Mouse (Mus musculus): ENCODE measurements around the gene Nrip1.

Gene Nrip1

DNA sequence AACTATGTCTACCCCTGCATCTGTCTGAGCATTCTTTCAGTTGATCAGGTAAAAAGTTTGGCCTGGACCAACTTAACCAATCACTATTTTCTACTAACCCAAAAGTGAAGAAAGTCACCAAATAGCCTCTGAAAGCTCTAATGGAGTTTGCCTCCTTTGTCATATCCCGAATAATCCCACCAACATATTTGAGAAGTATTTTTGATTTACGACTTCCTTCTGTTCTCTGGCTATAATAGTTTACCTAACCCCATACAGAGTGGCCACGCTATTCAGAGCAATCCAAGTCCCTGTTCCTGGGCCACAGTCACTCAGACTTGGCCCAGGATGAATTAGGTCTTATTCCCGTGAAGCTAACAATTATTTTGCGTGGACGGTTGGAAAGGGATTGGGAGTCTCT is 108.3 kb downstream of the Nrip1 start:
- DNase-seq, result no peak

DNA sequence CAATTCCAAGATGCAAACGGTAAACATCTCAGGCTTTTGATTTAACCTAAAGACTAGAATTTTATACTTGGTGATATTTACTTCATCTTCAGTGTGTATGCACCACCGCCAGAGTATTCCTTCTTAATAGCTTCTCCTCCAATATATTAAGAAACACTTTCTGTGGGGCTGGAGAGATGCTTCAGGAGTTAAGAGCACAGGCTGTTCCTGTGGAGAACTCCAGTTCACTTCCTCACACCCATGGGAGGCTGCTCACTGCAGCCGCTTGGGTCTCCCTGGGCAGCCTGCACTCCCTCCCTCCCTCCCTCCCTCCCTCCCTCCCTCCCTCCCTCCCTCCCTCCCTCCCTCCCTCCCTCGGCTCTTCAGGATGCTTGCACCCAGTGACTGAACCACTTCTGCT is 110.2 kb downstream of the Nrip1 start:
- no peak for DNase-seq

DNA sequence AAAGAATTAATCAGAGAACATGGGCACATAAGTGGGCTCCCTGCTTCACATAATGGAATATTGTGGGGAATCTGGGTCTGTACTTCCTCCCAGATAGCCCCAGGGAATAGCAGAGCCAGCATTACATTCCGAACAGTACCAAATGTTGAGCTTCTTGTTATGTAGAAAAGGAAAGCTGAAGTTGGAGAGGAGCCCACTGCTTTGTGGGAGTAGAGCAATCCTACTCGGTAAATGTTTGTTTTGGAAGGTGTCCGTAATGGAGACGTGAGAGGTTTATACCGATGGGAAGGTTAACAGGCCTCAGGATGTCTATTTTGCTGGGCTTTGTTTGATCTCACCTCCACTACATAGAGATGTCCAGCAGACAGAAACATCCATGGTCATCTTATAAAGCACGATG is 113.3 kb downstream of the Nrip1 start:
- DNase-seq, result no peak

DNA sequence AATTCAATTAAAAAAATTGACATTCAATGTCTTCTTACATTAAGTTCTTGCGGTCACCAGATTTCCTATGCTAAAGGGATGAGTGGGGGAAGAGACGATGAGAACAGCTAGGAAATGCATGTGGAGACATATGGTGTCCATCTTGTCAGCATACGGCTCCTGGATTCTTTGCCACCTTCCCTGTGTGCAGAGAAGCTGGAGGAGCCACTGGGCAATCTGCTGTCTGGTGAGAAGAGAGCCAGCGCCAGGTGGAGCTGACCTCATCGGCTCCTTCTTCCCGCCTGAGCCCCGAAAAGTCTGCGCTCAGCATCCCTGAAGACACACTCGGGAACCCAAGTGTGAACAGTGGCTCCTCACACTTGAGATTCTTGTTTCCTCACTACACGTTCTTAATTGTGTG is 121.8 kb downstream of the Nrip1 start:
- no peak for DNase-seq

DNA sequence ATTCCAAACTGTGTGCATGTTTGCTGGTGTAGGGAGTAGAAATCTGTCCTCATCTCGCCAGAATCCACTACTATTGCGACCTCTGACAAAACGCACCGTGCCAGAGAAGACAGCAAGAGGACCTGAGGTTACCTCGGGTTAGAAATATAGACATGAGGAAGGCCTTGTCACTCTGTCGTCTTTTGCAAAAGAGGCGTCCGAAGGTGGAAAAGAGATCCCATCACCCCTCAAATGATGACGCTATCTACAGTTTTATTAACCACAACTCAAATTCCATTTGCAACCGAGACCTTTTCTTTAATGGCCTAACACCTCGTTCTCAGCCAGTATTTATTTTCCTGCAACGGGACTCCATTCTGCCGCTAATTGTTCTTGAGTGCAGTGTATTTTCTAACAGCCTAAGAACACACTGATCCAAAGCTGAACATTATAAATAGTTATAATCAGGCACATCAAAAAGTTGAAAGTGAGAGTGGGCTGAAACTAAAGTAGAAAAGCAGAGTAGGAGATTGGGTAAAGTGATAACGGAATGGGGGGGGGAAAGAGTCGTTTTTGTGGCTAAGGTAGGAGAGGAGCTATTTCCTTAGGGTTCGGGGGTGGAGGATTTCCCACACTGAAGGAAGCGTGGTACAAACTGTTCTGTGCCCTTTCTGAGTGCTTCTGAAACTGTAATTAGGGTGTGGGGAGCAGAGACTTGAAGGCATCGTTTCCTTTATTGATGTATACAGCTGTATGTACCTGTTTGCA is 124.1 kb downstream of the Nrip1 start:
- DNase-seq, result peak; percentile 19

GRCm38 (mm10) chr16:76242850-76243249 is 130.8 kb downstream of the Nrip1 start:
- DNase-seq, result no peak

DNA sequence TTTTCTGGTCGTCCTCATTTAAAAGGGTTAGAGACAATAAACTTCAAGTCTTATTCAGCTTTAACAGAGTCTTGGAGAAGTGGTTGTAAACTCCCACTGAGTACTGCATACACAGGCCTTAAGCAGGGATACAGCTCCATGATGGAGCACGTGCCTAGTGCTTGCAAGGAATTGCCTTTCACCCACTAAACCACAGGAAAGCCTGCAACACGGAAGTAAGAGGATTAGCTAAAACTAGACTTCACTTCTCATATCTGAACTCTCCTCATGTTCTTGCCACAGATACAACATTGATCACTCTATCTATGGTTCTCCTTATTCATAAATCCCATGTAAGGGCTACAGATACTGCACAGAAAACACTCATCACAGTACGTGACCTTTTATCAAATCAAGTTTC is 132.4 kb downstream of the Nrip1 start:
- DNase-seq, result no peak

GRCm38 (mm10) chr16:76239353-76239752 is 134.3 kb downstream of the Nrip1 start:
- no peak for DNase-seq

DNA sequence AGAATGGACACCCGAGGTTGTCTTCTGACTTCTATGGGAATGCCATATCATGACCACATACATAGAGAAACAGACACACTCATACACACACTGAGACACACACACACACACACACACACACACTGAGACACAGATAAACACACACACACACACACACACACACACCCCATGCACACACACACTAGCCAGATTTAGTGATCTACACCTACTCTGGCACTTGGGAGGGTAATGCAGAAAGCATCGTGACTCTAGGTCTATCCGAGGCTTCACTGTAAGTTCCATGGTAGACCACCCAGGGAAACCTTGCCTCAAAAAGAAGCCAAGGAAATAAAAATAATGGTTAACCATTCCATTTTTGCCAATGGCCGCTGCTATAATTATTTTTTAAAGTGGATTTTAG is 134.8 kb downstream of the Nrip1 start:
- no peak for DNase-seq

Measured in thymus, postnatal 14 days (tissue).